Mouse (Mus musculus) urinary bladder, postnatal 4 days (tissue): Measurements from ENCODE around the gene Gid4.
"Not testable (repeated sequence)": the region's sequence is repeated elsewhere in the genome, so short reads cannot be mapped to it uniquely, and the experiment has no call there.

ENCODE experiments used
- DNase-seq, 2 experiments: peaks; one replicate each; pipeline ENCODE4 v3.0.0; 2021 to 2022; ENCODE audit warnings: low spot score in 2 of 2

The Gid4 gene

GRCm38 (mm10) chr11:60427628-60428027 lies 10.7 kb downstream of the Gid4 start:
- no peak for DNase-seq

- no peak for DNase-seq
These were observed 16.6 kb downstream of the Gid4 start for GRCm38 (mm10) chr11:60433501-60433900.

GRCm38 (mm10) chr11:60435133-60435532 lies 18.2 kb downstream of the Gid4 start:
- DNase-seq, result no peak

- no peak for DNase-seq
These were observed 19.7 kb downstream of the Gid4 start for GRCm38 (mm10) chr11:60436618-60437017.

DNA sequence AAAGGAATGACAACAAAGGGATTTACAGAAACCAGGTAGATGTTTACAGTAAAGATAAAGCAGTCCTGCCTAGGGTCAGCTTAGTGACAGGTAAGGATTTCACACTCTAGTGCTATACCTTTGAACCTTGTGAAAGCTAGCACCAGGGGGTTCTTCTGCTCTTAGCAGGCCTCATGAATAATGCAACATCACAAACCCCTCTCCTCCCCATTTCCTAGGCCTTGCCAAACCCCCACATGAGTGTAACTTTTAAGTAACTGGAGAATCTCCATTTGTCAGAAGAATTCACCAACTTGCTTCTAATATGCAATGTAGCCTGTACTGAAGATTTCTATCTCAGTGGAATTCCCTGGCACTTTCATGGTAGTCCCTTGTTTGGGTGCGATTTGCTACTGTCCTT lies 22.7 kb downstream of the Gid4 start:
- not testable (repeated sequence) for DNase-seq

GRCm38 (mm10) chr11:60440176-60440575 lies 23.2 kb downstream of the Gid4 start:
- no peak for DNase-seq

DNA sequence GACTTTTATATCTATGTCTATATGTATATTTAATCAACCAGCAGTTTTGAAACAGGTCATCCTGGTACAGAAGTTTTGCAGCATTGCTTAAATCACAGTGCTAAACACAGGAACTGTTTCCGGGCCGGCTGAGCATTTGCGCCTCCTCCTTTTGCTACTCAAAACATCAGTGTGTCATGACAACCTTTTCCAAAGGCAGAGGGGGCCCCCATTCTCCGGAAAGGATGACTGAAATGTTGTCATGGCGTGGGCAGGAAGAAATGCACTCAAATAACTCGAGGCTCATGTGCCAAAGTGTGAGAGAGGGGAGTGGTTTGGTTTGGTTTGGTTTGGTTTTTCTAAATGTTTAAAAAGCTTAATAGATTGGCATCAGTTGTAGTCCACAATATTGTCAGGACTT lies 26.0 kb downstream of the Gid4 start:
- no peak for DNase-seq

- DNase-seq, result no peak
These were observed 27.1 kb downstream of the Gid4 start for GRCm38 (mm10) chr11:60444007-60444406.

DNA sequence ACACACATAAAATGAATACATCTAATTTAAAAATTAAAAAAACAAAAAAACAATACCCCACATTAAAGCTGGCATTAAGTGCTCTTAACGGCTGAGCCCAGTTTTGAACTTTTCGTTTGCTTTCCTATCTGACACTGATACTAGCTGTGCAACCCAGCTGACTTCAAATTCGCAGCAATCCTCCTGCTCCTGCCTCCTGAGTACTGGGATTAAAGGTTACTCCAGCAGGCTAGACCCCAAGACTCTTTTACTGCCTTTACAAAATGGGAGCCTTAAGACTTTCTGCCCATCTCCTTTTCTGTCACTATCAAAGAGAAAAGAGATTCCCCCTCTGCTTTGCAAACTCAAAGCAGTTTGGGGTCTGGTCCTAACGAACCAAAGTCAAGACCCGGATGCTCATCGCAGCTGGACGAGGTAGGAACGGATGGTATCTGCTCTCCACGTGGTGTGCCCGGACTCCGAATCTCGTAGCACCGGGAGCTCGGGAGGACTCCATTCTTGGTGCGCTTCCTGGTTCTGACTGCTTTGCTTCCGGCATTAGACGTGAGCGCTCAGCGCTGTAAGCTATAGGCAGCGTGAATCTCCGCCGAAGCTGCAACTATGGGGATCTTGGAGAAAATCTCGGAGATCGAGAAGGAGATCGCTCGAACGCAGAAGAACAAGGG lies 37.3 kb downstream of the Gid4 start, which contains the start of gene Drg2:
TSS of gene Drg2 (plus strand) at position 512 of the 665 bp plus-strand sequence.
- DNase-seq, result peak; percentile 85 to 89

DNA sequence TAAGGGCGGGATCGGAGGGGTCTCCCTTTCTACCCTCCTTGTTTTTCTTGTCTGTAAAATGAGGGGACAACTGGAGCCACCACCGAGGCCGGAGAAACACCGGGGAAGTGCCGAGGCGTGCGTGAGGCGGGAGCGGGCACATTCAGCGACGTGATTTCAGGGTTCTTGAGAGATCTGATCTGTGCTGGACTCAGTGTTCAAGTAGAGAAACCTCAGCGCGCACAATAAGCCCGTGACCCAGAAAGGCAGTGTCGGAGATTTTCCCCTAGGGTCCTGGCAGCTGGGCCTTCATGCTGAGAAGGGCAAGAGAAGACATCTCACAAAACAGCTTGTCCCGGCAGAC lies 37.8 kb downstream of the Gid4 start:
- DNase-seq, result no peak

DNA sequence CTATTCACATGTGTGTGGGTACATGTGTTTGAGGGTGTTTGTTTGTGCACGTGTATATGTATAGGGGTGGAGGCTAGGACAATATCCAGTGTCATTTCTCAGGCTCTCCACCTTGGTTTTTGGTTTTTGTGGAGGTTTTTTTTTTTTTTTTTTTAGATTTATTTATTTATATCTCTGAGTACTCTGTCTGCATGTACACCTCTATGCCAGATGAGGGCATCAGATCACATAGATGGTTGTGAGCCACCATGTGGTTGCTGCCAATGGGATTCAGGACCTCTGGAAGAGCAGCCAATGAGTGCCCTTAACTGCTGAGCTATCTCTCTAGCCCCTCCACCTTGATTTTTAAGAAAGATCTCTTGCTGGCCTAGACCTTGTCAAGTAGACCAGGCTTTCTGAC lies 41.0 kb downstream of the Gid4 start:
- DNase-seq, result no peak

DNA sequence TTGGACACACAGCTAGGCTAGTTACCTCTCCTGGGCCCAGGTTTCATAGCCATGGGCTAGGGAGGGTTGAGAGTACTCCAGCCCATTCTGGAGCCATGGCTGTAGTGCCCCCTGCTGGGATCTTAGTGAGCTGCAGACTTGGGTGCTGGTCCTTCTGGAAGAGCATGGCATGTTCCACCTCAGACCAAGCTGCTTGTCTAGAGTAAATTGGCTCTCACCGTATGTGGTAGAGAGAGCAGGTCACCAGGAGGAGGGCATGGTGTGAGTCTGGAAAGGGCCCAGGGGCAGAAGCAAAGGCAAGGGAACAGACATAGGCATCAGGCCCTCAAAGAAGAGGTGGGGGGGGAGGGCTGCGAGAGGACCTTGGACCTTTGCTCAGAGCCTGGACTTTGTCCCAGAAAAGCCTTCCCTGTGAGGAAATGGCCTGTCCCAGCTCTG lies 49.0 kb downstream of the Gid4 start:
- no peak for DNase-seq

DNA sequence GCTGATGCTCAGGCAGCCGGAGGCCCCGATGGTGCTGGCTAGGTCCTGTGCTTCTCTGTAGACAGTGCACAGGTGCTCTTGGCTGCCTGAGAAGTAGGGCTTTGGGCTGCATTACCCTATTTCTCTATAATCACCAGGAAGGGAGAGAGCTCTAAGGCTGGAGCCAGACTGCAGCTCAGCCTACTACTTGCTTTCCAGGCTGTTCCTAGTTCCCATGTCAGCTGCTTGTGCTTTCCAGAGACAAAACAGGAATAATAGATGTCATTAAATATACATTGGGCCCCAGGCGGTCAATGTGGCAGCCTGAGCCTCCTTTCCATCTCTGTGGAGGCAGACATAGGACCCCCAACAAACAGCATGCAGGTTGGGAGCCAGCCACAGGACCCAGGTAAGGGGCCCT lies 52.1 kb downstream of the Gid4 start, which contains the start of gene Myo15:
TSS of gene Myo15 (plus strand) at position 301 of the 400 bp plus-strand sequence.
- no peak for DNase-seq

GRCm38 (mm10) chr11:60470743-60471142 lies 53.8 kb downstream of the Gid4 start:
- no peak for DNase-seq

GRCm38 (mm10) chr11:60474534-60474933 lies 57.6 kb downstream of the Gid4 start:
- no peak for DNase-seq

DNA sequence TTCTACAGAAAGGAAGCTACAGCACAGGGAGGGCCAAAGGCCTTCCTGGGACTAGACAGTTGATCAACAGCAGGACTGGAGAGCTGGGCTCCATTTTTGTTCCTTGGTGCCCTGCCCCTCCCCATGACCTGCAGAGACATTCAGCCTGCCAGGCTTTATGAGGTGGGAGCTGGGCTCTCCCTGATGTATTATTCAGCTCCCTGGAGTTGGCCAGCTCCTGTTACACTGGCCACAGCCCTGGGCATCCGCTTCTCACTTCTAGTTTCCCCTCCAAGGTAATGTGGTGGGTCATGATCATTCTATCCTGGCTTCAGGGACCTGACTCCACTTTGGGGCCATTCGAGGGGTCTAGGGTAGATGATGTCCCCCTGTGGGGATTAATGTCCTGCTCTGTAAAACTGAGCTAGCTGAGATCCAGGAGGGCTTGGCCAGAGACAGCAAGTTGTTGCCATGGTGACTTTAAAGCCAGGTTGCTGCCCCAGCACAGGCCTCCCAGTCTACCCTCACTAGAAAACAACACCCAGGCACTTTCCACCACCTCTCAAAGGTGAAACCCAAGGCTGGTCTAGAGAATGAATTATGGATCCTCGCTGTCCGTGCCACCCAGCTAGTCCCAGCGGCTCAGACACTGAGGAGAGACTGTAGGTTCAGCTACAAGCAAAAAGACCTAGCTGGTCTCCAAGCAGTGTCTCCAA lies 58.9 kb downstream of the Gid4 start:
- no peak for DNase-seq

GRCm38 (mm10) chr11:60478121-60478520 lies 61.2 kb downstream of the Gid4 start:
- no peak for DNase-seq

- DNase-seq, result no peak
These were observed 69.3 kb downstream of the Gid4 start for GRCm38 (mm10) chr11:60486267-60486666.

GRCm38 (mm10) chr11:60492726-60493125 lies 75.8 kb downstream of the Gid4 start:
- no peak for DNase-seq

GRCm38 (mm10) chr11:60495692-60496091 lies 78.7 kb downstream of the Gid4 start:
- no peak for DNase-seq
